Mouse (Mus musculus) C2C12 (cell line): ENCODE results near the gene Eps8.

ENCODE experiments used
- CTCF ChIP-seq: IDR thresholded peaks from one replicate; pipeline ENCODE4 v1.5.1; 2011; ENCODE audit not compliant: control insufficient read depth, insufficient read depth, insufficient read length
- USF1 ChIP-seq: IDR thresholded peaks from one replicate; pipeline ENCODE4 v1.6.1; 2011; ENCODE audit warnings: low read depth, mild to moderate bottlenecking, control low read depth, moderate library complexity

DNA sequence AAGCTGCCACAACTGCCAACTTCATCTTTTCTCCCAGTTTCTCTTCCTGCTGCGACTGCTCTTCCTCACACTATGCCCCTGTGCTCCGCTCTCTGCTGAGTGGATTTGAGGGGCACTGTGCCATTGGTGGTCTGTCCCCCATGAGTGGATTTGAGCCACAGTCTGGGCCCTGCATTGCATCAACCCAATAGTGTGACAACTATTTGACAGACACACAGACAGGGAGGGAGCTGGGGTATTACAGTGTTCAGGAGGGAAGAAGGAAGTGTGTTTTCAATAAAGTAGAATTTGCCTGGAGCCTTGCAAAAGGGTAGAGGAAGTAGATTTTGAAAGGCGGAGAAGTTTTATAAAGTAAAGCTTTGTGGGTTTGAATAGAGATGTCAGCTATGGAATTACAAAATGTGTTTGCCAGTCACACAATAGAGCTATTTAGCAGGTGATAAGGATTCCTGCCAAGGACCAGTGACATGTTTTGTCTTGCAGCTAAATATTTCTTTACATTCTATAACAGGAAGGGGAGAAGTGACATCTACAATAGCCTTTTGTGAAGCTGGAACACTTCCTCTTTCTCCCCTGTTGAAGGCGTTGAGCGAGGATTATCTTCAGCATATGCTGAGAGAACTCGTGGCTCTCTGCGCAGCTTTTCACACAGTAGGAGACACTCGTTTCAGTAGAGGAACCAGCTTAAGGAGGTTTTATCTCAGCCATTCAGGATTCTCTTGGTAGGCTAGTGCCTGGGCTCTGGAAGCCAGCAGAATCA is 41.9 kb upstream of the Eps8 start:
- TF ChIP-seq USF1, result no peak
- no peak for TF ChIP-seq CTCF
